Comparison of ENCODE assay signal across 10 mouse cellular contexts in genomic region chr15:79208758-79209439, GRCm38 (mm10). TPM values are rescaled to one million over a fixed set of nuclear protein-coding genes. Genes with fewer than 3 reads are reported as not detected.
DNase-seq lines count a peak whose midpoint lies in the region; ATAC-seq lines count a peak whose summit lies in the region.
"Had no signal": no experiment of that assay in that cellular context is flagged by ENCODE, and none has a peak within 500 bp of the region (broad histone marks: within the 10 kb centered on the region; RNA-seq: fewer than 3 reads in every experiment).

No protein-coding gene starts in this region.

- H3K27me3 ChIP-seq in kidney, embryonic 16.5 days (ENCODE audit: insufficient read depth, low read length): no peaks in the 10 kb centered on the region
- H3K27me3 ChIP-seq in intestine, embryonic 16.5 days (replicated peaks; ENCODE audit: control insufficient read depth, insufficient read depth, low read length): no peaks in the 10 kb centered on the region
- H3K27me3 ChIP-seq: hindbrain, embryonic 15.5 days had no signal

- H3K4me1 ChIP-seq in kidney, embryonic 16.5 days (ENCODE audit: insufficient read depth, low read length): peaks cover 10% of the 10 kb centered on the region
- no peaks in the 10 kb centered on the region for H3K4me1 ChIP-seq in intestine, embryonic 16.5 days (ENCODE audit: control insufficient read depth, insufficient read depth, low read length)
- H3K4me1 ChIP-seq: hindbrain, embryonic 15.5 days had no signal

- no peak overlapping the region for H3K4me3 ChIP-seq in kidney, embryonic 16.5 days (ENCODE audit: low read length)
- H3K4me3 ChIP-seq in intestine, embryonic 16.5 days (ENCODE audit: low read length): no peak overlapping the region
- H3K4me3 ChIP-seq: hindbrain, embryonic 15.5 days; myocyte had no signal

- H3K9ac ChIP-seq in kidney, embryonic 16.5 days (replicated peaks; ENCODE audit: low read length): no peak overlapping the region
- no peak overlapping the region for H3K9ac ChIP-seq in intestine, embryonic 16.5 days (ENCODE audit: low read depth, low read length)
- H3K9ac ChIP-seq: hindbrain, embryonic 15.5 days had no signal

- no peak overlapping the region for H3K27ac ChIP-seq in kidney, embryonic 16.5 days (ENCODE audit: low read length)
- H3K27ac ChIP-seq in intestine, embryonic 16.5 days (ENCODE audit: low read length): no peak overlapping the region
- H3K27ac ChIP-seq: hindbrain, embryonic 15.5 days had no signal

- peak; percentile 56 for DNase-seq in kidney, adult 18-20 months
- peak; percentile 34 for DNase-seq in adrenal gland, postnatal 10 days
- peak; percentile 61 to 67 for DNase-seq in lung, postnatal 4 days
- no peak for DNase-seq in right cerebral cortex, postnatal 10 days (ENCODE audit: low spot score in 2 of 2)
- no peak for DNase-seq in ovary, postnatal 14 days (ENCODE audit: low spot score)

- H3K4me2 ChIP-seq in kidney, embryonic 16.5 days (replicated peaks; ENCODE audit: low read depth, low read length): no peak overlapping the region
- H3K4me2 ChIP-seq in intestine, embryonic 16.5 days (ENCODE audit: low read depth, low read length): no peak overlapping the region
- H3K4me2 ChIP-seq: hindbrain, embryonic 15.5 days had no signal

- H3K36me3 ChIP-seq in kidney, embryonic 16.5 days (ENCODE audit: insufficient read depth, low read length): no peaks in the 10 kb centered on the region
- H3K36me3 ChIP-seq in intestine, embryonic 16.5 days (ENCODE audit: control insufficient read depth, insufficient read depth, low read length): no peaks in the 10 kb centered on the region
- H3K36me3 ChIP-seq: hindbrain, embryonic 15.5 days had no signal

- no peaks in the 10 kb centered on the region for H3K9me3 ChIP-seq in kidney, embryonic 16.5 days (ENCODE audit: low read length)
- no peaks in the 10 kb centered on the region for H3K9me3 ChIP-seq in intestine, embryonic 16.5 days (ENCODE audit: control insufficient read depth, low read length)
- H3K9me3 ChIP-seq: hindbrain, embryonic 15.5 days had no signal

- WGBS in kidney, embryonic 16.5 days: 69% methylated on average over 27 of the region's 27 CpGs
- WGBS in intestine, embryonic 16.5 days: 70% methylated on average over 27 of the region's 27 CpGs

- ATAC-seq in kidney, embryonic 16.5 days (ENCODE audit: low FRiP score, low TSS enrichment): no peak
- ATAC-seq in hematopoietic stem cell, adult 5-6 weeks (replicated peaks in 1 of 2; ENCODE audit: insufficient read depth in 1 of 2, low FRiP score in 2 of 2, low TSS enrichment in 1 of 2, low read depth in 1 of 2, poor library complexity in 2 of 2, severe bottlenecking in 2 of 2): peak; percentile 90 to 97
- no peak for ATAC-seq in intestine, embryonic 16.5 days

RNA-seq across cellular contexts. Expression of gene Pick1, which starts 20.1 kb away (rescaled TPM):
- 56.9 and 57.8 TPM in 2 replicates for polyA plus RNA-seq in kidney, embryonic 16.5 days (2015; fragmentation: Nextera tagmentation; extraction: Ambion mirVana)
- total RNA-seq in adrenal gland, postnatal 10 days (2021): 10 to 100 TPM; 18.9 to 28.4 TPM
- 13.0 and 21.2 TPM in 2 replicates for total RNA-seq in hematopoietic stem cell, adult 5-6 weeks (2017)
- polyA plus RNA-seq in intestine, embryonic 16.5 days (2015; fragmentation: Nextera tagmentation; extraction: Ambion mirVana): 51.2 and 56.2 TPM in 2 replicates

RNA-seq across cellular contexts. Expression of gene Gm49486, which starts 20.3 kb away (rescaled TPM):
- 0.55 and 0.72 TPM in 2 replicates for polyA plus RNA-seq in kidney, embryonic 16.5 days (2015; fragmentation: Nextera tagmentation; extraction: Ambion mirVana)
- under 1 TPM; 0.24 to 0.45 TPM for total RNA-seq in adrenal gland, postnatal 10 days (2021)
- total RNA-seq in hematopoietic stem cell, adult 5-6 weeks (2017): not detected in 2 replicates
- polyA plus RNA-seq in intestine, embryonic 16.5 days (2015; fragmentation: Nextera tagmentation; extraction: Ambion mirVana): 0.29 and 0.32 TPM in 2 replicates

RNA-seq across cellular contexts. Expression of gene Sox10, which starts 43.9 kb away (rescaled TPM):
- polyA plus RNA-seq in kidney, embryonic 16.5 days (2015; fragmentation: Nextera tagmentation; extraction: Ambion mirVana): 0.51 and 0.56 TPM in 2 replicates
- 1 to 10 TPM; 4.7 to 5.3 TPM for total RNA-seq in adrenal gland, postnatal 10 days (2021)
- not detected in 2 replicates for total RNA-seq in hematopoietic stem cell, adult 5-6 weeks (2017)
- polyA plus RNA-seq in intestine, embryonic 16.5 days (2015; fragmentation: Nextera tagmentation; extraction: Ambion mirVana): 5.2 and 5.4 TPM in 2 replicates
- polyA plus RNA-seq: myocyte had no signal

RNA-seq across cellular contexts. Expression of gene Slc16a8, which starts 45.7 kb away (rescaled TPM):
- 0.24 and 0.30 TPM in 2 replicates for polyA plus RNA-seq in kidney, embryonic 16.5 days (2015; fragmentation: Nextera tagmentation; extraction: Ambion mirVana)
- total RNA-seq in adrenal gland, postnatal 10 days (2021): under 1 TPM in 1 of 2 experiments, not detected in 1; 0.15 TPM
- total RNA-seq in hematopoietic stem cell, adult 5-6 weeks (2017): not detected in 2 replicates
- polyA plus RNA-seq in intestine, embryonic 16.5 days (2015; fragmentation: Nextera tagmentation; extraction: Ambion mirVana): 0.07 TPM in 1 of 2 replicates, not detected in the other

Comparison
In these comparisons a context has a peak if more than half of its experiments do, and no peak if none do; other contexts are left out.
1. DNase-seq: peak in kidney, adult 18-20 months (single experiment), adrenal gland, postnatal 10 days (single experiment) and lung, postnatal 4 days (2 of 2); none in right cerebral cortex, postnatal 10 days (0 of 2) and ovary, postnatal 14 days (single experiment).
2. ATAC-seq: peak in hematopoietic stem cell, adult 5-6 weeks (2 of 2); none in kidney, embryonic 16.5 days (single experiment) and intestine, embryonic 16.5 days (single experiment).